Mouse (Mus musculus): ENCODE results near the gene Esrrb.

Gene Esrrb

DNA sequence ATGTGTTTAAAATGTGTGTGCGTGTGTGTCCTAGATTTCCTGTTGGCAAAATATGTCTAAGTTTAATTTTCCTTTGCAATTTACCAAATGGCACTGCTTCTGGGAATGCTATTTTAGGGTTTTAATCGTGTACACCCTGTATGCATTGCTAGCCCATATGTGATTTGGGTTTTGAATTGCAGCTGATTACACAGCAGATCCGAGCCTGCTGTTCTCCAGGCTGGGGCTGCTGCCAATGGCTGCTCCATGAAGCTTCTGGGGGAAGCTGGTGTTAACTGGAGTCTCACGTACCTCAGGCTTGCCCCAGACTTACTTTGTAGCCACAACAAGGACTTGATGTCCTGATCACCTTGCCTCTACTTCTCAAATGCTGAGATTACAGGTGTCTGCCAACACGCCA lies 205.1 kb downstream of the Esrrb start:
- DNase-seq (ENCODE audit: low spot score in 2 of 2) = no peak
